Mouse (Mus musculus) neural tube, embryonic 11.5 days (tissue): Measurements from ENCODE around the gene E330034G19Rik. TPM values are rescaled to one million over a fixed set of nuclear protein-coding genes. Genes with fewer than 3 reads are reported as not detected.

Experiments used
- ATAC-seq: fragments of 200-750 bp; cut with Nextera tagmentation; 2 replicates; pipeline ENCODE4 v1.8.0; 2017; ENCODE audit warnings: moderate number of reproducible peaks, mild to moderate bottlenecking, moderate TSS enrichment, moderate library complexity; ENCODE audit not compliant: insufficient read depth, low FRiP score, low TSS enrichment
- DNase-seq: peaks from one replicate; pipeline ENCODE4 v3.0.0-alpha.2; 2015; ENCODE audit warnings: low spot score
- H3K27ac ChIP-seq: fragments of 300-500 bp; sonication (generic); 2 replicates; pipeline ENCODE4 v1.5.1; 2014; ENCODE audit warnings: low read depth, mild to moderate bottlenecking, low read length
- H3K27me3 ChIP-seq: fragments of 300-500 bp; sonication (generic); 2 replicates; pipeline ENCODE4 v1.6.1; 2014; ENCODE audit warnings: mild to moderate bottlenecking, low read length, mixed read lengths; ENCODE audit not compliant: control insufficient read depth, insufficient read depth
- H3K36me3 ChIP-seq: fragments of 300-500 bp; sonication (generic); 2 replicates; pipeline ENCODE4 v1.6.1; 2014; ENCODE audit warnings: mild to moderate bottlenecking, low read length, moderate library complexity, mixed read lengths; ENCODE audit not compliant: control insufficient read depth, insufficient read depth
- H3K4me1 ChIP-seq: fragments of 300-500 bp; sonication (generic); 2 replicates; pipeline ENCODE4 v1.6.1; 2014; ENCODE audit warnings: low read length, mixed read lengths; ENCODE audit not compliant: control insufficient read depth, insufficient read depth
- H3K4me2 ChIP-seq: fragments of 300-500 bp; sonication (generic); 2 replicates; pipeline ENCODE4 v1.6.1; 2014; ENCODE audit warnings: low read depth, mild to moderate bottlenecking, moderate library complexity
- H3K4me3 ChIP-seq: fragments of 300-500 bp; sonication (generic); 2 replicates; pipeline ENCODE4 v1.5.1; 2014; ENCODE audit warnings: low read depth, low read length
- H3K9ac ChIP-seq: fragments of 300-500 bp; sonication (generic); 2 replicates; pipeline ENCODE4 v1.6.1; 2014; ENCODE audit warnings: mild to moderate bottlenecking, low read length
- H3K9me3 ChIP-seq: fragments of 300-500 bp; sonication (generic); 2 replicates; pipeline ENCODE4 v1.6.1; 2016; ENCODE audit warnings: low read length; ENCODE audit not compliant: control insufficient read depth
- WGBS: fragments of 180-500 bp; shearing (Covaris S2); extraction: QIAGEN DNeasy Blood & Tissue Kit; methylation state at CpG from one replicate; pipeline ENCODE4 v1.1.7; 2014; 5-methylcytosine and 5-hydroxymethylcytosine counted together
- polyA plus RNA-seq: library from polyadenylated mRNA; unstranded; fragments of >200 nt; fragmentation: Nextera tagmentation; extraction: Ambion mirVana; gene quantifications from 2 replicates; pipeline ENCODE4 v1.2.1, GENCODE M21; 2014

E330034G19Rik gene
- not detected in 2 replicates for polyA plus RNA-seq

DNA sequence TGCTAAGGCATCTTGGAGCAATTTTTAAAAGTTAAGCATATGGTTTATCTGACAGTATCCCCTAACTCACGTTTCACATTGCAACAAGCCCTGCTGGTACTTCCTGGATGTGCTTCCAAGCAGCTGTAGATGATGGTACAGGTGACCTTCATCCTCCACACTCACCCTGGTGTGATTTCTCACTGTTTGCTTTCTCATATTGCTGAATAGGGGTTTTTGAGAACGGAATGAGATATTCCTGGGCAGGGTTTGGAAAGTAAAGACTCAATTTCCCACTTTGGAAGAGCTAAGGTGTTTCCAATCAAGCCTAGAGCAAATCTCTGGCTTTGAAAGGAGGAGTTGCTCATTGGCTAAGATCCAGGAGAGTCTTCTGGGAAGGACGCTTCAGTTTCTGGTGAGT is at the start of gene E330034G19Rik:
Gene E330034G19Rik, plus strand, starts transcription at position 301 of the 400 bp plus-strand sequence.
- ATAC-seq (no peak), DNase-seq (no peak)
- Histone ChIP-seq H3K36me3 (no peaks in the 10 kb centered on the region), H3K4me3 (no peak within 1 kb of the TSS), H3K4me2 (no peak within 1 kb of the TSS), H3K9me3 (no peaks in the 10 kb centered on the region), H3K9ac (no peak within 1 kb of the TSS), H3K4me1 (no peaks in the 10 kb centered on the region), H3K27ac (no peak within 1 kb of the TSS), H3K27me3 (no peaks in the 10 kb centered on the region)
- 58% methylated on average over 3 of the region's 3 CpGs for WGBS

DNA sequence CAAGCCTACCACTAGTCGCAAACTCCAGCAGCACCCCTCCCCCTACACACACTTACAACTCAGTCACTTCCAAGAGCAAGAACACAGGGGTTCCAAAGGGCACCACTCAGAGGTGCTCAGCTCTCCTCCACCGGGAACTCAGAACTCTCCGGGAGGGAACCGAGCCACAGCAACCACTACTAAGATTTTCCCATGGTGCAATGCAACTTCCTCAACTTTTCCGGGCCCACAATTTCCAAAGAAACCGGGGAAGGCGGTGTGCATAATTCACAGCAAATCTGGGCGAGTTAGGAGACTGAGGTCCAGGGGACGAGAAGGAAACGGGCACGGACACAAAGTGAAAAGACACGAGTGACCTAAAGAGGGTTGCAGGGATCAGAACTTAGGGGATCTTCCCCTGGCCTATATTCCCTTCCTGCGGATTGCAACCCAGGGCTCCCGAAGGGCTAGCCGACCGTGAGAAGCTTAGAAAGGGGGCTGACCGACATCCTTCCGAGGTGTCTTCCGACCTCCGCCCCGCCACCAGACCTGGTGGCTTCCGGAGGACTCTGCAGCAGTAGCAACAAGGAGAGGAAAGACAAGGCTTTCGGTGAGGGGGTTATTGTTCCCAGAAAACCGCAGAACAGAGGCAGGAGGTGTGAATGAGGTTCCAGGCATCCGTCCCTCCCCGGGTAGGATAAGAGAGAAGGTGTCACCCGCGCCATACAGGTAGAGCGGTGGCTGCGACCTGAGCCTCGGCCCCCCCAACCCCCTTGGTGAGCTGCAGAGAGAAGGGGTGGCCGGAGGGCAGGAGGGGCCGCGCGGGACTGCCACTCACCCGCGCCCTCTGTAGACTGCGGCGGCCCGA is 48.5 kb upstream of the E330034G19Rik start:
- Histone ChIP-seq H3K9me3 (no peaks in the 10 kb centered on the region), H3K27me3 (no peaks in the 10 kb centered on the region), H3K4me1 (peaks cover 7% of the 10 kb centered on the region; the same call in 1 of the 2 replicates), H3K36me3 (no peaks in the 10 kb centered on the region), H3K4me3 (peak overlapping the region; percentile 86), H3K27ac (peak overlapping the region; percentile 91), H3K4me2 (peak overlapping the region; percentile 96), H3K9ac (peak overlapping the region; percentile 97)
- under 1% methylated on average over 40 of the region's 40 CpGs for WGBS
- ATAC-seq (no peak; the same call in none of the 2 replicates), DNase-seq (peak; percentile 54)

DNA sequence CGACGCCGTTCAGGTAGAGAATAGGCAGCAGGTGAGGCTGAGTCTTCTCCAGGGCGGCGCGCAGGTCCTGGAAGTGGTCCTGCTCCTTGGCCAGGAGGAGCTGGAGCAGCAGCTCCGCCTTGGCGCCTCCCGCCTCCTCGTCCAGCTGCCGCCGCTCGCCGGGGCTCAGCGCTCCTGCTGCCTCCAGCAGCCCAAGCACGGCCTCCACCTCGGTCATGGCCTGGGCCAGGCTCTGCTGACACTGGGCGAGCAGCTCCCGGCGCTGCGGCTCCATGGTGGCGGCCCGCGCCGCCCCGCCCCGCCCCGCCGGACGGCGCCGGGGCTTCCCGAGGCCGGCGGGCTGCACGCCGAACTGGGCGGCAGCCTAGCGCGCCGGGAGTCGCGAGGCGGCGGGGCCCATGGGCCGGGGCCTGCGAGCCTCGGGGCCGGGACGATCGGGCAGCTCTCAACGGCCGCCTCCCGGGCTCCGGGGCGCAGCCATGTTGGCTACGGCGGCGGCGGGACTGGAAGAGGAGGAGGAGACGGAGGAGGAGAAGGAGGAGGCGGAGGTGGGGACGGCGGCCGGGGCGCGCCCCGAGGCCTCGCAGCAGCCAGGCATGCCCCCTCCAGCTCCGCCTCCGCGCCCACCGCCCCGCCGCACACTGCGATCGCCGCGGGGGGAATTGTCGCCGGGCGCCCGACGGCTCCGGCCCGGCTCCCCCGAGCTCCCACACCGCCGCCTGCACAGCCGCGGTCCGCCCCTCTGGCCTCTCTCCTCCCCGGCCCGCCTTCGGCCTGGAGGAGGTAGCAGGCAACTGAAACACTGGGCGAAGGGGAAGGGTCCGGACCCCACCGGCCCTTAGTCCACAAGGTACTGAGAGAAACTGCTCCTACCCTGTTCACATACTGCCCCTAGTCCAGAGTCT is 47.6 kb upstream of the E330034G19Rik start, which contains the start of gene Dlg5:
Gene Dlg5, minus strand, starts transcription at position 744 of the 905 bp plus-strand sequence.
- WGBS, result under 1% methylated on average over 75 of the region's 98 CpGs
- Histone ChIP-seq H3K9ac (peak within 1 kb of the TSS; percentile 97), H3K27ac (peak within 1 kb of the TSS; percentile 91), H3K27me3 (no peaks in the 10 kb centered on the region), H3K9me3 (no peaks in the 10 kb centered on the region), H3K36me3 (no peaks in the 10 kb centered on the region), H3K4me2 (peak within 1 kb of the TSS; percentile 96), H3K4me1 (peaks cover 7% of the 10 kb centered on the region; the same call in 1 of the 2 replicates), H3K4me3 (peak within 1 kb of the TSS; percentile 86)
- ATAC-seq (peak; percentile 80), DNase-seq (peak; percentile 74)

DNA sequence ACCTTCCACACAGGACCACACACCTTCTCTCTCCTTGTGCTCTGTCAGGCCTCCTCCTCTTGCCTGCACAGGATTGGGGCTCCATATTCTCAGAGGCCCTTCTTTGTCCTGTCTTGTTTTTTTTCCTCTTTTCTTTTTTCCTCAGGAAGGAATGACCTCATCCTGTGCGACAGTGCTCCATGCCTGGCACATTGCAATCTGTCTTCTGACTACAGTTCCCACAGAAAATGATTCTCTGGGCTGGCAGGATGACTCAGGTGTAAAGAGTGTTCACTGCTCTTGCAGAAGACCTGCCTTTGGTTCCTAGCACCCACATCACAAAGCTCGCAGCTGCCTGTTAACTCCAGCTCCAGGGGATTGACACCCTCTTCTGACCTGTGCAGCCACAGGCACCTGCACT is 43.1 kb upstream of the E330034G19Rik start:
- H3K9ac ChIP-seq, result no peak overlapping the region
- peaks cover 10% of the 10 kb centered on the region for H3K4me1 ChIP-seq
- H3K4me2 ChIP-seq, result no peak overlapping the region
- DNase-seq (no peak), ATAC-seq (no peak)
- 65% methylated on average over 2 of the region's 2 CpGs for WGBS
- no peaks in the 10 kb centered on the region for H3K27me3 ChIP-seq
- H3K36me3 ChIP-seq, result no peaks in the 10 kb centered on the region
- no peak overlapping the region for H3K4me3 ChIP-seq
- no peak overlapping the region for H3K27ac ChIP-seq
- no peaks in the 10 kb centered on the region for H3K9me3 ChIP-seq

DNA sequence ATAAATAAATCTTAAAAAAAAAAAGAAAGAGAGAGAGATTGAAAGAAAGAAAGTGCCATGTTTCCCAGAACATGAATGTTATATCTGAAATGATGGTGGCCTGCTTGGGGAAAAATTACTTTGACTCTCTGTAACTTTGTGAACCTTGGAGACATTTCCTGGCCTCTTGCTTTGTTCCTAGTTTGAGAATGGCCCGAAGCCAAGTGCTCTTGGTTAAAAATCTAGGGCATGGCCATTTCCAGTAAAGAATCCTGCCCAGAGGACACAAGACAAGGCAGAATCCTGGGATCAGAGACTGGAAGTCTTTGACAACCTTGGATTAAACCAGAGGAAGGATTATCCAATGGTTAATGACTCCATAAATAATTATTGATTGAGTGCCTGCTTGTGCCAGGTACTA is 41.7 kb upstream of the E330034G19Rik start:
- no peak overlapping the region for H3K27ac ChIP-seq
- no peaks in the 10 kb centered on the region for H3K27me3 ChIP-seq
- no peak overlapping the region for H3K9ac ChIP-seq
- no peak overlapping the region for H3K4me2 ChIP-seq
- no peaks in the 10 kb centered on the region for H3K36me3 ChIP-seq
- WGBS, result 82% methylated on average over 1 of the region's 1 CpGs
- peaks cover 10% of the 10 kb centered on the region for H3K4me1 ChIP-seq
- no peak for DNase-seq
- H3K9me3 ChIP-seq, result no peaks in the 10 kb centered on the region
- ATAC-seq, result no peak
- no peak overlapping the region for H3K4me3 ChIP-seq

DNA sequence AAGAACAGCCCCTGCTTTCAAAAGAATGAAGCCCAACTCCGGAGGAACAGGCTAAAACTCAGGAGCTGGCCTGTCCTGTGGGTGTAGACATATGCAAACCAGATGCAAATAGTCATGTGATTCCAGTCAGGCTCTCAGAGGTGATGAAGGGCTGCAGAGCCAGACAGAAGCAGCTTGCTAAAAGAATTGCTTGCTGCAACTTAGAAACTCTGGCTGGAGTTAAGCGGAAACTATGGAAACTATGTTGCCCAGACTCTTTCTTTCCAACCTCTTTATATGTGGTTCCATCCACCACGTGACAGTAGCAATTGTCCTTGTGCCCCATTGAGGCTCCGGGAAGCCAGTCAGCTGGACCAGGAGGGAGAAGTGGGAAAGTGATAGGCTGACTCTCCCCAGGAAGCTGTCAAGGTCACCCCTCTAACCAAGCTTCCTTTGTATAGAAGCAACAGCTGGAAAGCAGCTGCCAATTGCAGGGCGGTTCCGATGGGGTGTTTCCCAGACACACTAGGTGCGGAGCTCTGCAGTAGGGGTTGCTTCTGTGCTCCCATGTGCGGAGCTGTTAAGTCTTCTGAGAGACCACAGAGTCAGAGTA is 39.3 kb upstream of the E330034G19Rik start:
- WGBS, result 2% methylated on average over 8 of the region's 8 CpGs
- peaks cover 10% of the 10 kb centered on the region for H3K4me1 ChIP-seq
- H3K4me2 ChIP-seq, result peak overlapping the region; percentile 10; the same call in 1 of the 2 replicates
- no peaks in the 10 kb centered on the region for H3K27me3 ChIP-seq
- H3K9me3 ChIP-seq, result no peaks in the 10 kb centered on the region
- no peaks in the 10 kb centered on the region for H3K36me3 ChIP-seq
- no peak overlapping the region for H3K9ac ChIP-seq
- H3K4me3 ChIP-seq, result no peak overlapping the region
- ATAC-seq, result no peak
- peak; percentile 48 for DNase-seq
- H3K27ac ChIP-seq, result peak overlapping the region; percentile 11; the same call in 1 of the 2 replicates

DNA sequence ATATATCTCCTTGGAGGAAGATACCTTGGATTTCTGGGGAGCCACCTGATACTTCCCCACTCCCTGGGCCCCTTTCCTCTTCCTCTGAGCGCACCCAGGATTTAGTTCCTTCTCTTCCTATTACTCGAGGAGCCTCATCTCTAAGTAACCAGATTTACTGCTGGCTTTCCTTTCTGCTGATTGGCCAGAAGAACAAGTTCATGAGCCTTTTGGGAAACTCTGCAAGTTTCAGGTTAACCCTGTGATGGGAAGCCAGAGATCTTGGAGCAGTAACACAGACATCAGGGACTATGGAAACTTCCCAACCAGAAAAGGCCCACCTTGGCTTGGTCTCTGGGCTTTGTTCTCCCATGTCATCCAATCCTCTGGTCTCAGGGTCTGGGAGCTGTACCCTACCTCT is 37.1 kb upstream of the E330034G19Rik start:
- H3K4me1 ChIP-seq, result peaks cover 10% of the 10 kb centered on the region
- H3K27me3 ChIP-seq, result no peaks in the 10 kb centered on the region
- H3K4me3 ChIP-seq, result no peak overlapping the region
- H3K36me3 ChIP-seq, result no peaks in the 10 kb centered on the region
- no peak overlapping the region for H3K27ac ChIP-seq
- no peak overlapping the region for H3K4me2 ChIP-seq
- no peak for DNase-seq
- no peaks in the 10 kb centered on the region for H3K9me3 ChIP-seq
- ATAC-seq, result no peak
- 66% methylated on average over 2 of the region's 2 CpGs for WGBS
- H3K9ac ChIP-seq, result no peak overlapping the region

DNA sequence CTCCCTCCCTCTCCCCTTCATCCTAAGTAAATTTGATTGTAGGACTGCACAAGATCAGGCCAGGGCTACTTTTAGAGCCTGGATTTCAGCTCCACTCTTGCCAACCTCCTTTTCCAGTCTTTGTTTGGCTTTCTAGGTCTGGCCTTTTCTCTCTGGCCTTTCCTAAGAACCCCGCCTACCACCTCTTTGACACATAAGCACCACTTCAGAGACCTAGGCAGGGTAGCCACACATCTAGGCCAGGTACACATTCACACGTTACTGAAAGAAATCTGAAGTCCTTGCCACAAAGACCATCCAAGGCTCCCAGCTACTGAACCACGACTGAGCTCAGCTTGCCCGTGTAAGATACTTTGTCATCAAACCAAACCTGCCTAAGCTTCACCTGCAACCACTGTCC is 32.6 kb upstream of the E330034G19Rik start:
- Histone ChIP-seq H3K4me1 (peaks cover 13% of the 10 kb centered on the region; the same call in 1 of the 2 replicates), H3K4me2 (no peak overlapping the region), H3K9ac (no peak overlapping the region), H3K36me3 (no peaks in the 10 kb centered on the region), H3K9me3 (no peaks in the 10 kb centered on the region), H3K27me3 (no peaks in the 10 kb centered on the region), H3K27ac (no peak overlapping the region), H3K4me3 (no peak overlapping the region)
- DNase-seq, result no peak
- WGBS, result 72% methylated on average over 4 of the region's 4 CpGs
- no peak for ATAC-seq
